Mouse (Mus musculus) heart, adult 2 months (tissue): ENCODE measurements around the gene Cdkl2. TPM values are rescaled to one million over a fixed set of nuclear protein-coding genes. Genes with fewer than 3 reads are reported as not detected.

Experiments used
- DNase-seq, 2 experiments: peaks; one replicate each; pipeline ENCODE4 v3.0.0; 2021
- H3K27ac ChIP-seq: fragments of 200-600 bp; 2 replicates; pipeline ENCODE4 v1.8.1; 2022
- H3K27me3 ChIP-seq: fragments of 200-500 bp; 2 replicates; pipeline ENCODE4 v1.6.1; 2012; ENCODE audit warnings: mild to moderate bottlenecking, low read length, inconsistent platforms, mixed read lengths; ENCODE audit not compliant: control insufficient read depth, insufficient read depth
- H3K36me3 ChIP-seq: fragments of 200-500 bp; 2 replicates; pipeline ENCODE4 v1.6.1; 2012; ENCODE audit warnings: low read length, inconsistent platforms; ENCODE audit not compliant: control insufficient read depth, insufficient read depth
- H3K4me1 ChIP-seq: fragments of 200-500 bp; 2 replicates; pipeline ENCODE4 v1.6.1; 2011; ENCODE audit warnings: low read length; ENCODE audit not compliant: control insufficient read depth, insufficient read depth
- H3K4me3 ChIP-seq: fragments of 200-600 bp; 2 replicates; pipeline ENCODE4 v1.8.1; 2022
- H3K79me2 ChIP-seq: fragments of 200-500 bp; replicated peaks from 2 replicates; pipeline ENCODE4 v1.6.1; 2012; ENCODE audit warnings: mild to moderate bottlenecking, inconsistent platforms, low read length, moderate library complexity, mixed read lengths; ENCODE audit not compliant: control insufficient read depth, insufficient read depth
- H3K9ac ChIP-seq: fragments of 200-500 bp; 2 replicates; pipeline ENCODE4 v1.6.1; 2012; ENCODE audit warnings: low read depth, mild to moderate bottlenecking, control low read depth, inconsistent platforms, low read length, mixed read lengths
- CTCF ChIP-seq: fragments of 200-600 bp; IDR thresholded peaks from 2 replicates; pipeline ENCODE4 v1.8.1; 2022; ENCODE audit warnings: antibody characterized with exemption, mild to moderate bottlenecking, moderate library complexity
- EP300 ChIP-seq: fragments of 200-500 bp; IDR thresholded peaks from 2 replicates; pipeline ENCODE4 v1.6.1; 2011; ENCODE audit warnings: low read depth, low read length, control low read depth; ENCODE audit not compliant: insufficient read depth
- POLR2A ChIP-seq: fragments of 200-500 bp; IDR thresholded peaks from 2 replicates; pipeline ENCODE4 v1.6.1; 2011; ENCODE audit warnings: mild to moderate bottlenecking, low read depth, low read length, control low read depth; ENCODE audit not compliant: insufficient read depth
- WGBS: fragments of 180-500 bp; shearing (Covaris S2); methylation state at CpG from one replicate; pipeline ENCODE4 v1.1.7; 2018; 5-methylcytosine and 5-hydroxymethylcytosine counted together
- intact Hi-C: fragments of 180-260 bp; cut with DNase I; formaldehyde crosslinking; loops from one replicate; pipeline ENCODE4 v1.15.1; 2025
- polyA plus RNA-seq: library from polyadenylated mRNA; depleted of rRNA; stranded (reverse); fragments of >200 nt; gene quantifications from 2 replicates; pipeline ENCODE4 v1.2.3, GENCODE M21; 2012
- total RNA-seq, 2 experiments: library from RNA; stranded (reverse); gene quantifications; 2 replicates each; pipeline ENCODE4 v1.2.3; 2021

Cdkl2 gene
- total and polyA plus RNA-seq, 3 experiments: 1.1 to 4.0 (median 3.5) TPM

- under 1% methylated on average over 55 of the region's 55 CpGs for WGBS
- no peak for TF ChIP-seq CTCF
Observed at GRCm38 (mm10) chr5:92082821-92083401, 39.2 kb upstream of the Cdkl2 start.

GRCm38 (mm10) chr5:92081326-92081725, 37.6 kb upstream of the Cdkl2 start:
- intact Hi-C loops: no loop called here
- DNase-seq: no peak
- H3K79me2 ChIP-seq: peaks cover 14% of the 10 kb centered on the region
- H3K36me3 ChIP-seq: peaks cover 3% of the 10 kb centered on the region
- H3K4me3 ChIP-seq: no peak overlapping the region
- H3K9ac ChIP-seq: no peak overlapping the region
- no peak overlapping the region for H3K27ac ChIP-seq
- H3K4me1 ChIP-seq: peaks cover 10% of the 10 kb centered on the region
- no peaks in the 10 kb centered on the region for H3K27me3 ChIP-seq
- 65% methylated on average over 3 of the region's 3 CpGs for WGBS
- TF ChIP-seq EP300 (no peak), CTCF (no peak), POLR2A (no peak)

More at GRCm38 (mm10) chr5:92082821-92083401, 39.2 kb upstream of the Cdkl2 start:
- peak overlapping the region; percentile 99 for H3K4me3 ChIP-seq
- peaks cover 3% of the 10 kb centered on the region for H3K36me3 ChIP-seq
- intact Hi-C loops: loop anchor here (1.0 to 2.0 kb wide), 4 partner anchors 36 to 120 kb away; partner anchors contain the start of genes Cdkl2, Rchy1 and Uso1
- H3K79me2 ChIP-seq: peaks cover 9% of the 10 kb centered on the region
- H3K4me1 ChIP-seq: peaks cover 10% of the 10 kb centered on the region
- H3K27ac ChIP-seq: peak overlapping the region; percentile 87
- H3K27me3 ChIP-seq: no peaks in the 10 kb centered on the region
- peak; percentile 81 to 82 for DNase-seq
- peak overlapping the region; percentile 99 for H3K9ac ChIP-seq

GRCm38 (mm10) chr5:92080400-92080799, 36.7 kb upstream of the Cdkl2 start:
- intact Hi-C loops: no loop called here
- no peak overlapping the region for H3K27ac ChIP-seq
- WGBS: 50% methylated on average over 1 of the region's 1 CpGs

GRCm38 (mm10) chr5:92079304-92079703, 35.6 kb upstream of the Cdkl2 start:
- Histone ChIP-seq H3K4me1 (peaks cover 10% of the 10 kb centered on the region), H3K79me2 (peaks cover 15% of the 10 kb centered on the region), H3K9ac (no peak overlapping the region), H3K27me3 (no peaks in the 10 kb centered on the region), H3K27ac (no peak overlapping the region), H3K36me3 (peaks cover 3% of the 10 kb centered on the region), H3K4me3 (no peak overlapping the region)
- WGBS: 9% methylated on average over 1 of the region's 1 CpGs
- DNase-seq: no peak
- intact Hi-C loops: no loop called here
- no peak for TF ChIP-seq EP300
- TF ChIP-seq CTCF: no peak
- no peak for TF ChIP-seq POLR2A

More at GRCm38 (mm10) chr5:92080400-92080799, 36.7 kb upstream of the Cdkl2 start:
- Histone ChIP-seq H3K79me2 (peaks cover 14% of the 10 kb centered on the region), H3K4me3 (no peak overlapping the region), H3K4me1 (peaks cover 10% of the 10 kb centered on the region), H3K9ac (no peak overlapping the region), H3K27me3 (no peaks in the 10 kb centered on the region), H3K36me3 (peaks cover 3% of the 10 kb centered on the region)
- no peak for DNase-seq
- TF ChIP-seq EP300: no peak
- no peak for TF ChIP-seq CTCF
- no peak for TF ChIP-seq POLR2A

GRCm38 (mm10) chr5:92078751-92079150, 35.1 kb upstream of the Cdkl2 start:
- no peak overlapping the region for H3K9ac ChIP-seq
- intact Hi-C loops: no loop called here
- peaks cover 2% of the 10 kb centered on the region; the same call in 1 of the 2 replicates for H3K36me3 ChIP-seq
- H3K27ac ChIP-seq: no peak overlapping the region
- no peaks in the 10 kb centered on the region for H3K27me3 ChIP-seq
- H3K4me1 ChIP-seq: peaks cover 10% of the 10 kb centered on the region
- peaks cover 17% of the 10 kb centered on the region for H3K79me2 ChIP-seq
- no peak overlapping the region for H3K4me3 ChIP-seq
- TF ChIP-seq EP300 (no peak), CTCF (no peak), POLR2A (no peak)
- no peak for DNase-seq

GRCm38 (mm10) chr5:92076273-92076672, 32.6 kb upstream of the Cdkl2 start:
- TF ChIP-seq CTCF: peak; percentile 54
- no peak for TF ChIP-seq POLR2A
- peaks cover 4% of the 10 kb centered on the region; the same call in 1 of the 2 replicates for H3K4me1 ChIP-seq
- peaks cover 3% of the 10 kb centered on the region; the same call in 1 of the 2 replicates for H3K36me3 ChIP-seq
- H3K27me3 ChIP-seq: no peaks in the 10 kb centered on the region
- H3K27ac ChIP-seq: no peak overlapping the region
- 75% methylated on average over 1 of the region's 1 CpGs for WGBS
- no peak overlapping the region for H3K4me3 ChIP-seq
- no peak for DNase-seq
- H3K9ac ChIP-seq: no peak overlapping the region
- intact Hi-C loops: no loop called here
- peaks cover 10% of the 10 kb centered on the region; the same call in 1 of the 2 replicates for H3K79me2 ChIP-seq

GRCm38 (mm10) chr5:92074061-92074460, 30.4 kb upstream of the Cdkl2 start:
- TF ChIP-seq CTCF (no peak), POLR2A (no peak), EP300 (no peak)
- no peaks in the 10 kb centered on the region for H3K27me3 ChIP-seq
- H3K36me3 ChIP-seq: peaks cover 2% of the 10 kb centered on the region; the same call in 1 of the 2 replicates
- intact Hi-C loops: no loop called here
- H3K4me3 ChIP-seq: no peak overlapping the region
- 84% methylated on average over 14 of the region's 14 CpGs for WGBS
- H3K4me1 ChIP-seq: no peaks in the 10 kb centered on the region
- H3K27ac ChIP-seq: no peak overlapping the region
- no peak overlapping the region for H3K9ac ChIP-seq
- H3K79me2 ChIP-seq: peaks cover 8% of the 10 kb centered on the region; the same call in 1 of the 2 replicates
- DNase-seq: no peak
